Mouse (Mus musculus) small intestine, adult 2 months (tissue): ENCODE measurements at regions not wholly inside any gene's neighbourhood (a gene's known extent, or its start where the extent isn't known, plus 50 kb on each side); places are given as distances from the start of the nearest gene placed in this dataset.

Source experiments
- H3K27ac ChIP-seq: fragments of 200-500 bp; 2 replicates; pipeline ENCODE4 v1.5.1; 2012; ENCODE audit warnings: low read depth, low read length, control low read depth, inconsistent platforms; ENCODE audit not compliant: insufficient read depth
- H3K27me3 ChIP-seq: fragments of 200-500 bp; 2 replicates; pipeline ENCODE4 v1.6.1; 2012; ENCODE audit warnings: mild to moderate bottlenecking, moderate library complexity, low read length, inconsistent platforms; ENCODE audit not compliant: control insufficient read depth, insufficient read depth
- H3K36me3 ChIP-seq: fragments of 200-500 bp; 2 replicates; pipeline ENCODE4 v1.6.1; 2012; ENCODE audit warnings: mild to moderate bottlenecking, low read length, control low read depth, inconsistent platforms; ENCODE audit not compliant: control insufficient read depth, insufficient read depth
- H3K4me1 ChIP-seq: fragments of 200-500 bp; 2 replicates; pipeline ENCODE4 v1.6.1; 2012; ENCODE audit warnings: low read length, inconsistent platforms, mixed read lengths; ENCODE audit not compliant: control insufficient read depth, insufficient read depth, insufficient read length
- H3K4me3 ChIP-seq: fragments of 200-500 bp; 2 replicates; pipeline ENCODE4 v1.5.1; 2012; ENCODE audit warnings: low read depth, mild to moderate bottlenecking, control low read depth, inconsistent platforms, low read length, moderate library complexity
- CTCF ChIP-seq: fragments of 200-500 bp; IDR thresholded peaks from 2 replicates; pipeline ENCODE4 v1.5.1; 2012; ENCODE audit warnings: low read depth, mild to moderate bottlenecking, control low read depth, inconsistent platforms, low read length, moderate library complexity, mixed read lengths; ENCODE audit not compliant: insufficient replicate concordance, insufficient read length; ENCODE audit errors: extremely low read depth
- POLR2A ChIP-seq: fragments of 200-500 bp; IDR thresholded peaks from 2 replicates; pipeline ENCODE4 v1.6.1; 2012; ENCODE audit warnings: low read depth, mild to moderate bottlenecking, control low read depth, inconsistent platforms, low read length, moderate library complexity
- WGBS: fragments of 180-500 bp; shearing (Covaris S2); methylation state at CpG from one replicate; pipeline ENCODE4 v1.1.7; 2018; 5-methylcytosine and 5-hydroxymethylcytosine counted together

- Histone ChIP-seq H3K4me3 (no peak overlapping the region), H3K4me1 (no peaks in the 10 kb centered on the region; the same call in 1 of the 2 replicates), H3K27ac (no peak overlapping the region), H3K36me3 (no peaks in the 10 kb centered on the region), H3K27me3 (no peaks in the 10 kb centered on the region)
- TF ChIP-seq POLR2A (no peak), CTCF (no peak)
- 49% methylated on average over 5 of the region's 5 CpGs for WGBS
Measured at GRCm38 (mm10) chr19:28768218-28768617, 66.6 kb upstream of the Slc1a1 start.

GRCm38 (mm10) chr19:28770419-28770818, 64.4 kb upstream of the Slc1a1 start:
- no peak for TF ChIP-seq CTCF
- Histone ChIP-seq H3K4me1 (no peaks in the 10 kb centered on the region), H3K27me3 (no peaks in the 10 kb centered on the region), H3K4me3 (no peak overlapping the region), H3K27ac (no peak overlapping the region), H3K36me3 (no peaks in the 10 kb centered on the region)
- 81% methylated on average over 12 of the region's 12 CpGs for WGBS

- WGBS, result 68% methylated on average over 7 of the region's 7 CpGs
- Histone ChIP-seq H3K36me3 (no peaks in the 10 kb centered on the region), H3K4me1 (no peaks in the 10 kb centered on the region), H3K4me3 (no peak overlapping the region), H3K27ac (no peak overlapping the region), H3K27me3 (no peaks in the 10 kb centered on the region)
- TF ChIP-seq CTCF, result no peak
- TF ChIP-seq POLR2A, result no peak
Measured at GRCm38 (mm10) chr19:28771836-28772235, 63.0 kb upstream of the Slc1a1 start.

GRCm38 (mm10) chr19:28772840-28773570, 61.8 kb upstream of the Slc1a1 start:
- no peaks in the 10 kb centered on the region for H3K27me3 ChIP-seq
- H3K36me3 ChIP-seq, result no peaks in the 10 kb centered on the region
- WGBS, result 47% methylated on average over 9 of the region's 9 CpGs
- no peak for TF ChIP-seq POLR2A
- H3K4me3 ChIP-seq, result no peak overlapping the region
- peaks cover 3% of the 10 kb centered on the region; the same call in 1 of the 2 replicates for H3K4me1 ChIP-seq
- no peak overlapping the region for H3K27ac ChIP-seq

GRCm38 (mm10) chr19:28776868-28777267, 58.0 kb upstream of the Slc1a1 start:
- WGBS, result 24% methylated on average over 4 of the region's 4 CpGs
- no peak overlapping the region for H3K4me3 ChIP-seq
- no peaks in the 10 kb centered on the region for H3K27me3 ChIP-seq
- TF ChIP-seq CTCF, result no peak
- TF ChIP-seq POLR2A, result no peak
- H3K4me1 ChIP-seq, result peaks cover 3% of the 10 kb centered on the region; the same call in 1 of the 2 replicates
- no peaks in the 10 kb centered on the region for H3K36me3 ChIP-seq
- no peak overlapping the region for H3K27ac ChIP-seq

GRCm38 (mm10) chr19:28777674-28778073, 57.2 kb upstream of the Slc1a1 start:
- TF ChIP-seq CTCF (no peak), POLR2A (no peak)
- H3K4me1 ChIP-seq, result peaks cover 3% of the 10 kb centered on the region; the same call in 1 of the 2 replicates
- no peak overlapping the region for H3K4me3 ChIP-seq
- H3K27ac ChIP-seq, result no peak overlapping the region
- WGBS, result 49% methylated on average over 2 of the region's 2 CpGs
- no peaks in the 10 kb centered on the region for H3K36me3 ChIP-seq
- no peaks in the 10 kb centered on the region for H3K27me3 ChIP-seq

GRCm38 (mm10) chr19:28778386-28778785, 56.5 kb upstream of the Slc1a1 start:
- Histone ChIP-seq H3K4me3 (no peak overlapping the region), H3K4me1 (peaks cover 6% of the 10 kb centered on the region), H3K27ac (no peak overlapping the region), H3K27me3 (no peaks in the 10 kb centered on the region), H3K36me3 (no peaks in the 10 kb centered on the region)
- WGBS, result 79% methylated on average over 4 of the region's 4 CpGs
- no peak for TF ChIP-seq POLR2A
- no peak for TF ChIP-seq CTCF

- H3K4me1 ChIP-seq, result peaks cover 6% of the 10 kb centered on the region
- 87% methylated on average over 2 of the region's 2 CpGs for WGBS
- H3K36me3 ChIP-seq, result no peaks in the 10 kb centered on the region
- H3K27me3 ChIP-seq, result no peaks in the 10 kb centered on the region
- TF ChIP-seq POLR2A, result no peak
- TF ChIP-seq CTCF, result no peak
- no peak overlapping the region for H3K27ac ChIP-seq
- H3K4me3 ChIP-seq, result no peak overlapping the region
Measured at GRCm38 (mm10) chr19:28781971-28782370, 52.9 kb upstream of the Slc1a1 start.
